Mouse (Mus musculus) kidney, postnatal 36 days (tissue): ENCODE results near the gene Zfp82.

Source experiments
- DNase-seq, 2 experiments: peaks; one replicate each; pipeline ENCODE4 v3.0.0; 2021 to 2022; ENCODE audit warnings: mixed read lengths in 2 of 2

Gene Zfp82

DNA sequence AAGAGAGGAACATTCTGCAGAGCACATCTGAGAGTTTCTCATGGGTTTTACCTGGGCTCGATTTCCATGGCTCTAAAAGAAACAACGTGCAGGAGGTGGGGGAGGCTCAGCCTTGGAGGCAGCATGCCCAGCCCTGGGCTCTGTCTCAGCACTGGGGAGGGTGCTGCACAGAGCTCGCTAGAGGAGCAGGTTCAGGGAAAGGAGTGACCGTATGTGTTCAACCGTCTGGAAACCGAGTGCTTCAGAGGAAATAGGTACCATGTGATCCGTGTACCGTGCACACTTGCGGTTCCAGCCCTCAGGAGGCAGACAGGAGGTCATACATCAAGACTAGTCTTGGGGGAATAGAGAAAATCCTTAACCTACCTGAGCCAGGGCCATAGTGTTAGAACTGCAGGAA, 28.3 kb downstream of the Zfp82 start:
- no peak for DNase-seq

GRCm38 (mm10) chr7:30034331-30034730, 38.4 kb downstream of the Zfp82 start:
- DNase-seq, result no peak

GRCm38 (mm10) chr7:30031379-30031778, 41.3 kb downstream of the Zfp82 start:
- DNase-seq, result no peak

GRCm38 (mm10) chr7:30030677-30031076, 42.0 kb downstream of the Zfp82 start:
- DNase-seq, result peak; percentile 33 to 35

DNA sequence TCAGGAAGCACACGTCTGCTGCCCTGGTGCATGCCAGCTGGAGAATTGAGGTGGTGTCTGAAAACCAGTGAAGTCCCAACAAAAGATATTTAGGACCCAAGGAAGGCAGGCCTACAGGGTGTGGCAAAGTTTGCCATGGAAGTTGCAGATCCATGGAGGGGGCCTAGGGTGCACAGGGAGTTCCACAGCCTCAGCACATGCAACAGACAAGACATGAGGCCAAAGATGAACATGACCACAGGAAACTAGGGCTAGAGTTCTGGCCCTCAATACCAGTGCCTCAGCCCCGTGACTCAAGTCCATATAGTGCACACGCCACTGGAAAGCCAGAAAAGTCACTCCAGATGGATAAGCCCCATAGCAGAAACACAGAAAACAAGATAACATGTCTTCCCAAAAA, 44.1 kb downstream of the Zfp82 start:
- DNase-seq, result no peak

- DNase-seq, result no peak
Measured at GRCm38 (mm10) chr7:30027331-30027730, 45.4 kb downstream of the Zfp82 start.

GRCm38 (mm10) chr7:30025358-30025757, 47.3 kb downstream of the Zfp82 start:
- peak in 1 of 2 experiments; percentile 22 for DNase-seq

DNA sequence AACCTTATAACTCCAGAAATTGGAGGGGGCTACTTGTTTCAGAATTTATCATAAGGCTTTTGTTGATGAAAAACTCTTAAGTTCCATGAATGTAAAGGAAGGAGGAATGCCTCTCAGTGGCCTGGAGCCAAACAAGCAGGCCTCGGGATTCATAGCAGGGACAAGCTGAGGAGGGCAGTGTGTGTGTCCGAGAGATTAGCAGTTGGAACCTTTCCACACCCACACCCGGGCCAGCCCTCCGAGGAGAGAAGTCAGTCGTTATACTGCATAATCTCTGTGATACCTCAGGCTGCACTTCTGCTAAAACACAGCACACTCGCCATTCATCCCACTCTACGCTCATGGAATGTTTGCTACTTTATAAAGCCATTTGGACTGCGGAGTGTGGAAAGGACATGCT, 48.9 kb downstream of the Zfp82 start:
- DNase-seq, result no peak

GRCm38 (mm10) chr7:30023324-30023723, 49.4 kb downstream of the Zfp82 start:
- no peak for DNase-seq

DNA sequence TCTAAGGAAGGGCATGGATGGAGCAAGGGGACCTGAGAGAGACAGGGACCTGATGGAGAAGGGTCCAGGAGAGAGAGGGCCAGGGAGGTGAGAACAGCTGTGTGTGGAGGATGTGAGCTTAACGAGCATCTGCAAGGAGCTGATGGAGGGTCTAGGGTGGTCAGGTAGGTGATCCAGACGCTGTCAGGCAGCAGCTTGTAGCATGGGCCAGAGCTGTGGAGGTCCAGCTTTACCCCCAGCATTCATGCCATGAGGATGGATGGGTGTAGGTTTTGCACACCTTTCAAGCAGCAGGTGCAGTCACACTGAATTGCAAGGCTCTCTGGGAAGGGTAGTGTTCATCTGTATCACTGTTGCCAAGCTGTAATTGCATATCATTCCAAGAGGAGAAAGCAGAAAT, 53.2 kb downstream of the Zfp82 start:
- DNase-seq, result no peak

GRCm38 (mm10) chr7:30017226-30017625, 55.5 kb downstream of the Zfp82 start:
- no peak for DNase-seq

GRCm38 (mm10) chr7:30012956-30013363, 59.7 kb downstream of the Zfp82 start:
- DNase-seq, result peak; percentile 50 to 67

GRCm38 (mm10) chr7:30010551-30011195, 62.0 kb downstream of the Zfp82 start:
- DNase-seq, result no peak

- peak; percentile 31 to 68 for DNase-seq
Measured at GRCm38 (mm10) chr7:30009321-30010085, 63.2 kb downstream of the Zfp82 start.

DNA sequence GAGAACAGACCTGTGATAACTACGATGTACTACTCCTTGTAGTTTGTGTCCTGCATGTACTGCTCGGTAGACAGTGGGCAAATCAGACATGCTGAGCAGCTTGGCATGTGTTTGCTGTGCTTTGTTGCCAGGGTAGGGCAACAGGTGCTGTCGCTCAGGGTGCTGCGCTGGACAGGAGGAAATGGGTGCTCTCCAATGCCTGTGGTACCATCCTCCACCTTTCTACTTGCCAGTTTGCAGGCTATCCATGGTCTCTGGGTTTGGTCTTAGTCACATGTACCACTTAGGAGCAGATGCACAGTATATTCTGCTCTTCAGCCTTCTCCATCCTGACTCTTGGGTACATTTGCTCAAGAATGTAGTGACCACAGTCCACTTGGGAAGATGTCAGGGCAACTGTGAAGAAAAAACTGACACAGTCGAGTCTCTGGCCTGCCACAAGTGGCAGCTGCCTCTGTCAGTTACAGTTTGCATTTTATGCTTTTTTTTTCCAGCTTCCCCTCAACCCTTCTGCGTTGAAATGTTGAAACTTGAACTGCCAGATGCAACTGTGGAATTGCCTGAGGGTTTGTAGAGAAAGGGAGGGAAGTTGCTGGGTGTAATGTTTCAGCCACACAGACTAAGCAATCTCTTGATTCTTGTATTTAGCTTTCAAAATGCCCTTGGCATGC, 64.5 kb downstream of the Zfp82 start:
- DNase-seq, result no peak

DNA sequence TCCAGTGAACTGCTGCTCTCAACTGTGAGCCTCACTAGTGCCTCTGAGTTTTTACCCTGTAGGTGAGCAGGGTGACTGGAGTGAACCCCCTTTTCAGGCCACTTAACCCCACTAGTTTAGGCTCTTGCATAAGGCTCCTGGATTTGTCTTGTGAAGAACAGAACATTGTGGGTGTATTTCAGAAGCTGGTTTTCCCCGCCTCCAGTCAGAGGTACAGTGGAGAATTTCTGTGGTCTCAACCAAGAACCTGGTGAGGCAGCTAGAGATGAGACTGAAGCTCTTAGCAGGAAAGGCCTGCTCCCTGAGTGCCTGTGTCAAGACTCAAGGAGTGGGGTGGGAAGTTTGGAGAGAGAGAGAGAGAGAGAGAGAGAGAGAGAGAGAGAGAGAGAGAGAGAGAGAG, 65.1 kb downstream of the Zfp82 start:
- DNase-seq, result no peak
